Mouse (Mus musculus) liver, adult 2 months (tissue): Measurements from ENCODE around the gene Olfr1395. TPM values are rescaled to one million over a fixed set of nuclear protein-coding genes. Genes with fewer than 3 reads are reported as not detected.

Experiments
- DNase-seq: peaks from one replicate; pipeline ENCODE4 v3.0.0-alpha.2; 2011; ENCODE audit warnings: low read depth, low spot score; ENCODE audit errors: extremely low read depth
- H3K27ac ChIP-seq: fragments of 200-500 bp; replicated peaks from 2 replicates; pipeline ENCODE4 v1.5.1; 2012; ENCODE audit warnings: low read depth, mild to moderate bottlenecking, control low read depth, inconsistent platforms, low read length; ENCODE audit not compliant: insufficient read depth
- H3K27me3 ChIP-seq: fragments of 200-500 bp; 2 replicates; pipeline ENCODE4 v1.6.1; 2012; ENCODE audit warnings: mild to moderate bottlenecking, moderate library complexity, low read length, inconsistent platforms; ENCODE audit not compliant: control insufficient read depth, insufficient read depth
- H3K36me3 ChIP-seq: fragments of 200-500 bp; 2 replicates; pipeline ENCODE4 v1.6.1; 2012; ENCODE audit warnings: low read length, inconsistent platforms; ENCODE audit not compliant: control insufficient read depth, insufficient read depth
- H3K4me1 ChIP-seq: fragments of 200-500 bp; 2 replicates; pipeline ENCODE4 v1.6.1; 2011; ENCODE audit warnings: low read length; ENCODE audit not compliant: control insufficient read depth, insufficient read depth
- H3K4me3 ChIP-seq: fragments of 200-500 bp; 2 replicates; pipeline ENCODE4 v1.5.1; 2011; ENCODE audit warnings: low read depth, mild to moderate bottlenecking, control low read depth, low read length, moderate library complexity; ENCODE audit not compliant: insufficient read depth
- H3K79me2 ChIP-seq: fragments of 200-500 bp; 2 replicates; pipeline ENCODE4 v1.6.1; 2012; ENCODE audit warnings: inconsistent platforms, mild to moderate bottlenecking, low read length, moderate library complexity; ENCODE audit not compliant: control insufficient read depth, insufficient read depth
- H3K9ac ChIP-seq: fragments of 200-500 bp; 2 replicates; pipeline ENCODE4 v1.6.1; 2012; ENCODE audit warnings: low read depth, mild to moderate bottlenecking, control low read depth, inconsistent platforms, low read length
- CTCF ChIP-seq: fragments of 200-500 bp; IDR thresholded peaks from 2 replicates; pipeline ENCODE4 v1.5.1; 2011; ENCODE audit warnings: low read depth, low read length, control low read depth
- POLR2A ChIP-seq: fragments of 200-500 bp; IDR thresholded peaks from 2 replicates; pipeline ENCODE4 v1.6.1; 2011; ENCODE audit warnings: low read length, control low read depth; ENCODE audit not compliant: insufficient read depth; ENCODE audit errors: extremely low read depth
- WGBS: fragments of 180-500 bp; shearing (Covaris S2); methylation state at CpG from one replicate; pipeline ENCODE4 v1.1.7; 2018; 5-methylcytosine and 5-hydroxymethylcytosine counted together
- polyA plus RNA-seq: library from polyadenylated mRNA; depleted of rRNA; stranded (reverse); fragments of >200 nt; gene quantifications from 2 replicates; pipeline ENCODE4 v1.2.3, GENCODE M21; 2012
- total RNA-seq: library from RNA; depleted of rRNA; stranded (reverse); fragments of >200 nt; gene quantifications from 2 replicates; pipeline ENCODE4 v1.2.3, GENCODE M21; 2014

The Olfr1395 gene
- total and polyA plus RNA-seq, 2 experiments = not detected

- no peak for TF ChIP-seq CTCF
- no peak for TF ChIP-seq POLR2A
- DNase-seq = no peak
- H3K36me3 ChIP-seq = no peaks in the 10 kb centered on the region
- no peak overlapping the region for H3K27ac ChIP-seq
- H3K4me3 ChIP-seq = no peak overlapping the region
- no peaks in the 10 kb centered on the region for H3K27me3 ChIP-seq
- H3K4me1 ChIP-seq = no peaks in the 10 kb centered on the region
- H3K79me2 ChIP-seq = no peaks in the 10 kb centered on the region
- no peak overlapping the region for H3K9ac ChIP-seq
- 86% methylated on average over 6 of the region's 6 CpGs for WGBS
Observed at GRCm38 (mm10) chr11:49112624-49113219, 29.4 kb upstream of the Olfr1395 start.

GRCm38 (mm10) chr11:49114158-49114557, 27.9 kb upstream of the Olfr1395 start:
- TF ChIP-seq POLR2A (no peak), CTCF (no peak)
- no peaks in the 10 kb centered on the region for H3K79me2 ChIP-seq
- DNase-seq = no peak
- no peak overlapping the region for H3K4me3 ChIP-seq
- H3K27ac ChIP-seq = no peak overlapping the region
- WGBS = 72% methylated on average over 2 of the region's 2 CpGs
- no peak overlapping the region for H3K9ac ChIP-seq
- no peaks in the 10 kb centered on the region for H3K4me1 ChIP-seq
- no peaks in the 10 kb centered on the region for H3K27me3 ChIP-seq
- no peaks in the 10 kb centered on the region for H3K36me3 ChIP-seq

GRCm38 (mm10) chr11:49114774-49115173, 27.3 kb upstream of the Olfr1395 start, which contains the start of gene Olfr1396:
Gene Olfr1396 (minus strand): TSS chr11:49114874.
- Histone ChIP-seq H3K36me3 (no peaks in the 10 kb centered on the region), H3K27me3 (no peaks in the 10 kb centered on the region), H3K79me2 (no peaks in the 10 kb centered on the region), H3K27ac (no peak within 1 kb of the TSS), H3K4me1 (no peaks in the 10 kb centered on the region), H3K4me3 (no peak within 1 kb of the TSS), H3K9ac (no peak within 1 kb of the TSS)
- TF ChIP-seq CTCF (no peak), POLR2A (no peak)
- DNase-seq = no peak

- H3K9ac ChIP-seq = no peak overlapping the region
- H3K4me1 ChIP-seq = no peaks in the 10 kb centered on the region
- no peak overlapping the region for H3K27ac ChIP-seq
- DNase-seq = no peak
- no peak overlapping the region for H3K4me3 ChIP-seq
- no peaks in the 10 kb centered on the region for H3K79me2 ChIP-seq
- no peaks in the 10 kb centered on the region for H3K27me3 ChIP-seq
- no peaks in the 10 kb centered on the region for H3K36me3 ChIP-seq
- TF ChIP-seq CTCF = no peak
- no peak for TF ChIP-seq POLR2A
- WGBS = 85% methylated on average over 3 of the region's 3 CpGs
Observed at GRCm38 (mm10) chr11:49119635-49120034, 22.4 kb upstream of the Olfr1395 start.

GRCm38 (mm10) chr11:49124169-49124568, 17.9 kb upstream of the Olfr1395 start:
- no peak for TF ChIP-seq POLR2A
- no peak for TF ChIP-seq CTCF
- H3K4me1 ChIP-seq = no peaks in the 10 kb centered on the region
- DNase-seq = no peak
- H3K79me2 ChIP-seq = no peaks in the 10 kb centered on the region
- H3K27ac ChIP-seq = no peak overlapping the region
- WGBS = 92% methylated on average over 2 of the region's 2 CpGs
- H3K36me3 ChIP-seq = no peaks in the 10 kb centered on the region
- no peaks in the 10 kb centered on the region for H3K27me3 ChIP-seq
- no peak overlapping the region for H3K9ac ChIP-seq
- H3K4me3 ChIP-seq = no peak overlapping the region

GRCm38 (mm10) chr11:49154077-49154476, 12.0 kb downstream of the Olfr1395 start, which contains the start of gene Olfr1394:
Gene Olfr1394 (plus strand): TSS chr11:49154377.
- H3K4me1 ChIP-seq = no peaks in the 10 kb centered on the region
- DNase-seq = no peak
- H3K79me2 ChIP-seq = no peaks in the 10 kb centered on the region
- H3K36me3 ChIP-seq = no peaks in the 10 kb centered on the region
- TF ChIP-seq CTCF (no peak), POLR2A (no peak)
- no peaks in the 10 kb centered on the region for H3K27me3 ChIP-seq
- no peak within 1 kb of the TSS for H3K4me3 ChIP-seq
- no peak within 1 kb of the TSS for H3K27ac ChIP-seq
- H3K9ac ChIP-seq = no peak within 1 kb of the TSS
- 31% methylated on average over 1 of the region's 1 CpGs for WGBS
